Mouse (Mus musculus) spleen, postnatal 0 days (tissue): ENCODE results near the gene Hps3. TPM values are rescaled to one million over a fixed set of nuclear protein-coding genes. Genes with fewer than 3 reads are reported as not detected.

Experiments
- polyA plus RNA-seq: library from polyadenylated mRNA; unstranded; fragments of >200 nt; fragmentation: Nextera tagmentation; extraction: Ambion mirVana; gene quantifications from 2 replicates; pipeline ENCODE4 v1.2.1, GENCODE M21; 2015

The Hps3 gene
- polyA plus RNA-seq = 10.7 and 14.1 TPM in 2 replicates

GRCm38 (mm10) chr3:20034719-20035404 lies at the start of gene Hps3:
Gene Hps3, minus strand, starts transcription at chr3:20035315.

GRCm38 (mm10) chr3:20057306-20058196 lies 22.4 kb upstream of the Hps3 start, which contains the start of gene Hltf:
Gene Hltf, plus strand, starts transcription at chr3:20057811.

GRCm38 (mm10) chr3:19956885-19957284 lies 78.2 kb downstream of the Hps3 start, which contains the start of gene Cp:
Gene Cp, plus strand, starts transcription at chr3:19957054.

Other genes with a start within 250 kb of the Hps3 start
- gene Cp, start 78.3 kb downstream of the Hps3 start, polyA plus RNA-seq = 3.2 and 3.5 TPM in 2 replicates
- 12.1 and 13.5 TPM in 2 replicates for gene Hltf, start 22.5 kb upstream of the Hps3 start, polyA plus RNA-seq
- 37.5 and 47.8 TPM in 2 replicates for gene Gyg, start 120.0 kb upstream of the Hps3 start, polyA plus RNA-seq
- gene Cpa3, start 206.9 kb upstream of the Hps3 start, polyA plus RNA-seq = 149 and 305 TPM in 2 replicates
- 7.8 and 18.3 TPM in 2 replicates for gene Cpb1, start 240.4 kb upstream of the Hps3 start, polyA plus RNA-seq